Mouse (Mus musculus): ENCODE data around the gene Esrp2. TPM values are rescaled to one million over a fixed set of nuclear protein-coding genes. Genes with fewer than 3 reads are reported as not detected.

Gene Esrp2
- total and polyA plus RNA-seq, 3 experiments = 0.24 to 0.30 TPM; not detected in 1

DNA sequence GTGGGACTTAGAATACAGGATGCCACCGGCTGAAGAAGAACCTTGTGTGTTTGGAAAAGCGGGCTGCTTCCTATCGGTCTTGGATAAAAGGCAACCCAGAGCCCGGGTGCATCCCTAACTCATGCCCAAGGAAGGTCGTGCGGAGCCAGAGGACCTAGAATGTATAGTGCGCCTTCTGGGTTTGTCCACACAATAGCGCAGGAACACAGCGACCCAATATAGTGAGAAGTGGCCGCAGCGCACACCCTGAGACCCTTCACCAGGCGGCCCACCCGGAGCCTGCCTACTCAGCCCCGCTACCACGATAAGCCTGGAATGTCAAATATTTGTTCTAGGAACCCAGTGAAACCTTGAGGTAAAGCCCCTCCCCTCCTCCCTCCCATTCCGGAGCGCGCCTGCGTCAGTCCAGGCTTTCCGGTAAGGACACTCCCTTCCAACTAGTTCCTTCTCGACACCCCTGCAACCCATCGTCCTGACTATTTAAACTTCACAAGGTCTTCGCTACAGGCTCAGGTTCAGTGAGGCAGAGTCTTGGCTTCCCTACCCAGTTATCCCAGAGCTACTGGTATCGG, 1.2 kb upstream of the Esrp2 start:
- Histone ChIP-seq H3K4me3 (replicated peaks in 1 of 3; ENCODE audit: low read depth in 2 of 3, low read length in 2 of 3, poor library complexity in 1 of 3) (no peak overlapping the region), H3K9me3 (replicated peaks; ENCODE audit: low read length) (peaks cover 9% of the 10 kb centered on the region), H3K9ac (ENCODE audit: insufficient read depth, low read depth) (no peak overlapping the region), H3K36me3 (replicated peaks in 1 of 2; ENCODE audit: control insufficient read depth in 1 of 2, insufficient read depth in 1 of 2, low read length in 1 of 2) (peaks cover 2 to 28% of the 10 kb centered on the region in 2 experiments), H3K27me3 (replicated peaks) (no peaks in the 10 kb centered on the region), H3K4me2 (ENCODE audit: insufficient read depth, low read depth, poor library complexity, severe bottlenecking) (no peak overlapping the region), H3K79me2 (replicated peaks; ENCODE audit: control insufficient read depth, extremely low read depth, insufficient read depth, poor library complexity, severe bottlenecking) (no peaks in the 10 kb centered on the region), H3K27ac (ENCODE audit: insufficient read depth, low read depth) (no peak overlapping the region), H3K4me1 (ENCODE audit: control insufficient read depth in 1 of 2, insufficient read depth in 2 of 2) (peaks cover 0 to 5% of the 10 kb centered on the region in 2 experiments; a peak in 1 of 4 replicates)
- in situ Hi-C loops (cut with MboI; ENCODE audit: low pct_ligation_motif_present, low pct_unique_long_range_greater_than_20kb, low sequenced_read_pairs) = no loop called here
- TF ChIP-seq CHD1 (IDR thresholded peaks at IDR 0.05; ENCODE audit: low read depth, low read length) = no peak
- no peak for TF ChIP-seq RCOR1 (conservative IDR thresholded peaks at IDR 0.05; ENCODE audit: low read depth, low read length)
- no peak for TF ChIP-seq ZNF384 (IDR thresholded peaks at IDR 0.05; ENCODE audit: low read depth, low read length)
- TF ChIP-seq MYC (IDR thresholded peaks at IDR 0.05; ENCODE audit: low read depth, low read length) = no peak
- no peak for TF ChIP-seq BHLHE40 (IDR thresholded peaks at IDR 0.05; ENCODE audit: low read depth, low read length)
- TF ChIP-seq SMC3 (IDR thresholded peaks at IDR 0.05; ENCODE audit: low read depth, low read length) = no peak
- no peak for TF ChIP-seq JUN (IDR thresholded peaks at IDR 0.05; ENCODE audit: insufficient read depth, low read depth, low read length)
- dilution Hi-C loops (cut with MboI; ENCODE audit: extremely low pct_ligation_motif_present, extremely low pct_unique_long_range_greater_than_20kb, low sequenced_read_pairs) = no loop called here
- no peak for DNase-seq (ENCODE audit: extremely low read depth)

- no peak overlapping the region for H3K27ac ChIP-seq (ENCODE audit: insufficient read depth, low read depth)
- in situ Hi-C loops (cut with MboI; ENCODE audit: low pct_ligation_motif_present, low pct_unique_long_range_greater_than_20kb, low sequenced_read_pairs) = no loop called here
- no peak overlapping the region for H3K4me2 ChIP-seq (ENCODE audit: insufficient read depth, low read depth, poor library complexity, severe bottlenecking)
- no peaks in the 10 kb centered on the region for H3K27me3 ChIP-seq (replicated peaks)
- TF ChIP-seq ZMIZ1 (IDR thresholded peaks at IDR 0.05; ENCODE audit: low read depth, low read length) (no peak), KAT2A (IDR thresholded peaks at IDR 0.05; ENCODE audit: insufficient replicate concordance, low read length) (no peak), MYC (IDR thresholded peaks at IDR 0.05; ENCODE audit: low read depth, low read length) (no peak), CHD2 (IDR thresholded peaks at IDR 0.05; ENCODE audit: low read length) (no peak), POLR2AphosphoS2 (IDR thresholded peaks at IDR 0.05; ENCODE audit: low read depth, low read length) (no peak), NELFE (IDR thresholded peaks at IDR 0.05; ENCODE audit: low read depth, low read length) (no peak), NRF1 (IDR thresholded peaks at IDR 0.05; ENCODE audit: low read depth, low read length) (no peak), E2F4 (IDR thresholded peaks at IDR 0.05; ENCODE audit: insufficient replicate concordance, low read depth, low read length) (no peak)
- H3K4me3 ChIP-seq (replicated peaks in 1 of 3; ENCODE audit: low read depth in 2 of 3, low read length in 2 of 3, poor library complexity in 1 of 3) = no peak overlapping the region
- H3K9ac ChIP-seq (ENCODE audit: insufficient read depth, low read depth) = no peak overlapping the region
- no peaks in the 10 kb centered on the region for H3K79me2 ChIP-seq (replicated peaks; ENCODE audit: control insufficient read depth, extremely low read depth, insufficient read depth, poor library complexity, severe bottlenecking)
- H3K9me3 ChIP-seq (replicated peaks; ENCODE audit: low read length) = peaks cover 9% of the 10 kb centered on the region
- peaks cover 8 to 34% of the 10 kb centered on the region in 2 experiments for H3K36me3 ChIP-seq (replicated peaks in 1 of 2; ENCODE audit: control insufficient read depth in 1 of 2, insufficient read depth in 1 of 2, low read length in 1 of 2)
- peaks cover 0 to 5% of the 10 kb centered on the region in 2 experiments; a peak in 1 of 4 replicates for H3K4me1 ChIP-seq (ENCODE audit: control insufficient read depth in 1 of 2, insufficient read depth in 2 of 2)
- no peak for DNase-seq (ENCODE audit: extremely low read depth)
- dilution Hi-C loops (cut with MboI; ENCODE audit: extremely low pct_ligation_motif_present, extremely low pct_unique_long_range_greater_than_20kb, low sequenced_read_pairs) = no loop called here
Observed at GRCm38 (mm10) chr8:106137218-106137905, 588 bp upstream of the Esrp2 start.

All from CH12.LX (cell line).